Mouse (Mus musculus): ENCODE measurements around the gene Socs2. TPM values are rescaled to one million over a fixed set of nuclear protein-coding genes. Genes with fewer than 3 reads are reported as not detected.
A peak's percentile ranks its signal among the peaks of the same experiment; 100 is the strongest.

Gene Socs2
- total and polyA plus RNA-seq, 3 experiments, result 87.7 to 202 (median 136) TPM

DNA sequence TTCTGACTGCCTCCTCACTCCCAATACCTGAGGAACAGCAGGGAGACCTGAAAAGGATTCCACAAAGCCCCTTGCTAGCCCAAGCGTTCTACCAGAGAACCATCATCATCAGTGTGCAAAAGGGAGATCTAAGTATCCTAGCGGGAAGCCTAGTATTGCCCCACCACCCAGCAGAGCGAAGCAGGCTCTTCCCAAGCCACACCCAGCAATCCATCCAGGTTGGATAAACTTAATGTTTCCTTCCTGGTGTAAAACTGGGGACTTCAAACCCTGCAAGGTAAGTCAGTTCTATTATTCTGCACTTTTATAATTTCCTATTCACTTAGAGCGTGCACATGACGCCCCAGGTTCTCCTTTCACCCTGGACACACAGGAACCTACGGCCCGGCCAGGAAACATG, 6.3 kb downstream of the Socs2 start:
- Histone ChIP-seq H3K4me3 (ENCODE audit: low read depth, low read length) (peak overlapping the region; percentile 8; the same call in 1 of the 2 replicates), H3K4me1 (ENCODE audit: insufficient read depth, low read depth, low read length) (peaks cover 45% of the 10 kb centered on the region), H3K9me3 (replicated peaks) (no peaks in the 10 kb centered on the region), H3K27me3 (ENCODE audit: insufficient read depth, low read length) (no peaks in the 10 kb centered on the region), H3K36me3 (replicated peaks) (peaks cover 66% of the 10 kb centered on the region)
- no peak for TF ChIP-seq TAL1 (conservative IDR thresholded peaks at IDR 0.05; ENCODE audit: low read depth, low read length)
- no peak for TF ChIP-seq CTCF (IDR thresholded peaks at IDR 0.05; ENCODE audit: low read depth, low read length)
- TF ChIP-seq GATA1 (IDR thresholded peaks at IDR 0.05; ENCODE audit: borderline replicate concordance, low read length), result no peak
- no peak for TF ChIP-seq POLR2AphosphoS5 (IDR thresholded peaks at IDR 0.05; ENCODE audit: insufficient replicate concordance, low read depth, low read length)
- TF ChIP-seq GATA2 (IDR thresholded peaks at IDR 0.05; ENCODE audit: borderline replicate concordance, low read depth, low read length), result no peak
- DNase-seq (ENCODE audit: low spot score) (no peak), ATAC-seq (ENCODE audit: extremely low read depth, insufficient number of reproducible peaks, low FRiP score, poor library complexity, severe bottlenecking) (no peak)

DNA sequence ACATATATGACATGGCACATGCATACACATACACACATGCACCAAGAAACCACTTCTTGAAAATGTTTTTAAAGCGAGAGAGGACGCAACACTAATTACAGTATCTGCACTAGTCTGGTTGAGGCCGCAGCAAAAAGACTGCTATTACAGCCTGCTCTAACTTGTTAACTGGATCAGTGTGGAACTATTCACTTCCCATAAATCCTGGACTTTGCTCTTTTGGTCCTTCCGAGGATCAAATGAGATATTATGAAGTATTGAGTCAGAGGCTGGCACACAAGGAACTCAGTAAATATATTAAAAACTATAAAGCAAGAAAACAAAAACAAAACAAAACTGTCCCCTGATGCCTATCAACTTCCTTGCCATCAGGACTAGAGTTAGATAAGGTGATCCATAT, 6.8 kb downstream of the Socs2 start:
- no peak for DNase-seq (ENCODE audit: low spot score)
- no peaks in the 10 kb centered on the region for H3K9me3 ChIP-seq (replicated peaks)
- no peak overlapping the region for H3K4me3 ChIP-seq (ENCODE audit: low read depth, low read length)
- H3K4me1 ChIP-seq (ENCODE audit: insufficient read depth, low read depth, low read length), result peaks cover 43% of the 10 kb centered on the region
- no peak for ATAC-seq (ENCODE audit: extremely low read depth, insufficient number of reproducible peaks, low FRiP score, poor library complexity, severe bottlenecking)
- no peak for TF ChIP-seq TAL1 (conservative IDR thresholded peaks at IDR 0.05; ENCODE audit: low read depth, low read length)
- TF ChIP-seq POLR2AphosphoS5 (IDR thresholded peaks at IDR 0.05; ENCODE audit: insufficient replicate concordance, low read depth, low read length), result no peak
- TF ChIP-seq GATA2 (IDR thresholded peaks at IDR 0.05; ENCODE audit: borderline replicate concordance, low read depth, low read length), result no peak
- no peak for TF ChIP-seq CTCF (IDR thresholded peaks at IDR 0.05; ENCODE audit: low read depth, low read length)
- TF ChIP-seq GATA1 (IDR thresholded peaks at IDR 0.05; ENCODE audit: borderline replicate concordance, low read length), result no peak
- H3K27me3 ChIP-seq (ENCODE audit: insufficient read depth, low read length), result no peaks in the 10 kb centered on the region
- H3K36me3 ChIP-seq (replicated peaks), result peaks cover 71% of the 10 kb centered on the region

GRCm38 (mm10) chr10:95409149-95409548, 7.8 kb downstream of the Socs2 start:
- ATAC-seq (ENCODE audit: extremely low read depth, insufficient number of reproducible peaks, low FRiP score, poor library complexity, severe bottlenecking) (no peak), DNase-seq (ENCODE audit: low spot score) (no peak)
- no peak for TF ChIP-seq POLR2AphosphoS5 (IDR thresholded peaks at IDR 0.05; ENCODE audit: insufficient replicate concordance, low read depth, low read length)
- Histone ChIP-seq H3K4me1 (ENCODE audit: insufficient read depth, low read depth, low read length) (peaks cover 36% of the 10 kb centered on the region), H3K9me3 (replicated peaks) (no peaks in the 10 kb centered on the region), H3K36me3 (replicated peaks) (peaks cover 74% of the 10 kb centered on the region), H3K27me3 (ENCODE audit: insufficient read depth, low read length) (no peaks in the 10 kb centered on the region), H3K4me3 (ENCODE audit: low read depth, low read length) (no peak overlapping the region)

DNA sequence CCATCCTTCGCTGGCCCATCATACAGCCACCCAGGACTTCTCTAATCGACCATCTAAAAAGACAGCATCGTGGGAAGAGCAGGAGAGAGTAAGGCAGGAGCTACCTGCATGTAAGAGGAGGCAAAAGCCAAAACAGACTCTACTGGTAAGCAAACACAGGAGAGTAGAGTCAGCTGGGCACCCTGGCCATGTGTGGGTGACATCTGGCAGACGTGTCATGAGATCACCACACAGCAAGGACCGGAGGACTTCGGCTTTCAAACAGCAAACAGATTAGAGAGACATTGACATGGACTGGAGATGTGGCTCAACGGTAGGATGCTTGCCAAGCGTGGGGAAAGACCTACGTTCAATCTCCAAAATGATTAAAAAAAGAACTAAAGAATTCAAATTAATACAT, 8.5 kb downstream of the Socs2 start:
- H3K36me3 ChIP-seq (replicated peaks), result peaks cover 73% of the 10 kb centered on the region
- ATAC-seq (ENCODE audit: extremely low read depth, insufficient number of reproducible peaks, low FRiP score, poor library complexity, severe bottlenecking), result no peak
- H3K9me3 ChIP-seq (replicated peaks), result no peaks in the 10 kb centered on the region
- H3K4me1 ChIP-seq (ENCODE audit: insufficient read depth, low read depth, low read length), result peaks cover 35% of the 10 kb centered on the region
- no peaks in the 10 kb centered on the region for H3K27me3 ChIP-seq (ENCODE audit: insufficient read depth, low read length)
- TF ChIP-seq CTCF (IDR thresholded peaks at IDR 0.05; ENCODE audit: low read depth, low read length) (no peak), GATA2 (IDR thresholded peaks at IDR 0.05; ENCODE audit: borderline replicate concordance, low read depth, low read length) (no peak), TAL1 (conservative IDR thresholded peaks at IDR 0.05; ENCODE audit: low read depth, low read length) (no peak), POLR2AphosphoS5 (IDR thresholded peaks at IDR 0.05; ENCODE audit: insufficient replicate concordance, low read depth, low read length) (no peak), GATA1 (IDR thresholded peaks at IDR 0.05; ENCODE audit: borderline replicate concordance, low read length) (no peak)
- H3K4me3 ChIP-seq (ENCODE audit: low read depth, low read length), result no peak overlapping the region
- DNase-seq (ENCODE audit: low spot score), result no peak

DNA sequence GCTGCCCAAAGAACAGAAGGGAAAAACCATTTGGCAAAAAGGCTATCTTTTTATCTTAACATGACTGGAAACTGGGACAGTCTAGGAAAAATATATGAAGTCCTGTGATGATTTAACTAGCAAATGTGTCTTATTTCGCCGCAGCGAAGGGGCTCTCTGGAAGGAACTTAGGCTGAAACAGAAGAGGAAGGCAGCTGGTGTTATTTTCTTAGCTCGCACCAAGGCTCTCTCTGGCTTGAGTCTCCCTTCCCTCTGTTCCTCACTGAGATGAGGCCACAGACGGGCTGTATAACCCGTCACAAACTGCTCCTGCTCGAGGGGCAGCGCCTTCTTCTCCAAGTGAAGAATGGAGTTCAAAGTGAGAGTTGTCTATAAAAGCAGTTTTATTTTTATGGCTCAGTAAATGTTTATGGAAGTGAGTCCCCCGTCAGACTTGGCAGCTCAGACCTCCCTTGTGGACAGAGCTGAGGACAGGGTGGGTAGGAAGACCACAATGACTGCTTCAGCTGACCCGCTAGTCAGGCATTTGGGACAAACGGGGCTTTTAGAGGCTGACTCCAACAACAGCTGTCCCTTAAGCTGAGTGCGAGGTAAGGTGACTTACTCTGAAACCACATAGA, 9.3 kb downstream of the Socs2 start:
- H3K4me3 ChIP-seq (ENCODE audit: low read depth, low read length), result no peak overlapping the region
- peaks cover 78% of the 10 kb centered on the region for H3K36me3 ChIP-seq (replicated peaks)
- no peak for DNase-seq (ENCODE audit: low spot score)
- H3K27me3 ChIP-seq (ENCODE audit: insufficient read depth, low read length), result no peaks in the 10 kb centered on the region
- TF ChIP-seq TAL1 (conservative IDR thresholded peaks at IDR 0.05; ENCODE audit: low read depth, low read length), result no peak
- TF ChIP-seq CTCF (IDR thresholded peaks at IDR 0.05; ENCODE audit: low read depth, low read length), result no peak
- no peak for TF ChIP-seq POLR2AphosphoS5 (IDR thresholded peaks at IDR 0.05; ENCODE audit: insufficient replicate concordance, low read depth, low read length)
- TF ChIP-seq GATA1 (IDR thresholded peaks at IDR 0.05; ENCODE audit: borderline replicate concordance, low read length), result no peak
- no peak for TF ChIP-seq GATA2 (IDR thresholded peaks at IDR 0.05; ENCODE audit: borderline replicate concordance, low read depth, low read length)
- ATAC-seq (ENCODE audit: extremely low read depth, insufficient number of reproducible peaks, low FRiP score, poor library complexity, severe bottlenecking), result no peak
- peaks cover 35% of the 10 kb centered on the region for H3K4me1 ChIP-seq (ENCODE audit: insufficient read depth, low read depth, low read length)
- no peaks in the 10 kb centered on the region for H3K9me3 ChIP-seq (replicated peaks)

- Histone ChIP-seq H3K4me3 (ENCODE audit: low read depth, low read length) (no peak overlapping the region), H3K9me3 (replicated peaks) (no peaks in the 10 kb centered on the region), H3K27me3 (ENCODE audit: insufficient read depth, low read length) (no peaks in the 10 kb centered on the region), H3K4me1 (ENCODE audit: insufficient read depth, low read depth, low read length) (peaks cover 21% of the 10 kb centered on the region), H3K36me3 (replicated peaks) (peaks cover 74% of the 10 kb centered on the region)
- no peak for TF ChIP-seq POLR2AphosphoS5 (IDR thresholded peaks at IDR 0.05; ENCODE audit: insufficient replicate concordance, low read depth, low read length)
- TF ChIP-seq GATA2 (IDR thresholded peaks at IDR 0.05; ENCODE audit: borderline replicate concordance, low read depth, low read length), result no peak
- TF ChIP-seq TAL1 (conservative IDR thresholded peaks at IDR 0.05; ENCODE audit: low read depth, low read length), result no peak
- no peak for TF ChIP-seq GATA1 (IDR thresholded peaks at IDR 0.05; ENCODE audit: borderline replicate concordance, low read length)
- TF ChIP-seq CTCF (IDR thresholded peaks at IDR 0.05; ENCODE audit: low read depth, low read length), result no peak
- DNase-seq (ENCODE audit: low spot score) (no peak), ATAC-seq (ENCODE audit: extremely low read depth, insufficient number of reproducible peaks, low FRiP score, poor library complexity, severe bottlenecking) (no peak)
Observed at GRCm38 (mm10) chr10:95404774-95405173, 12.2 kb downstream of the Socs2 start.

Data from G1E (cell line).